Mouse (Mus musculus) urinary bladder, postnatal 4 days (tissue): Measurements from ENCODE around the gene Gm15114.
"Not testable (repeated sequence)": the region's sequence is repeated elsewhere in the genome, so short reads cannot be mapped to it uniquely, and the experiment has no call there.

ENCODE experiments used
- DNase-seq, 2 experiments: peaks; one replicate each; pipeline ENCODE4 v3.0.0; 2021 to 2022; ENCODE audit warnings: low spot score in 2 of 2

Gm15114 gene

GRCm38 (mm10) chrX:148488649-148489048 lies at the start of gene Gm15114:
Gene Gm15114, plus strand, starts transcription at chrX:148488949.
- not testable (repeated sequence) for DNase-seq
